Mouse (Mus musculus) c-Kit-positive CD71-positive TER-119-negative erythroid progenitor cells, embryonic 14.5 days (primary cell): ENCODE measurements at regions not wholly inside any gene's neighbourhood (a gene's known extent, or its start where the extent isn't known, plus 50 kb on each side); places are given as distances from the start of the nearest gene placed in this dataset.
"Not testable (repeated sequence)": the region's sequence is repeated elsewhere in the genome, so short reads cannot be mapped to it uniquely, and the experiment has no call there.

Experiments used
- DNase-seq: peaks from one replicate; pipeline ENCODE4 v3.0.0-alpha.2; 2013; ENCODE audit warnings: low read depth

DNA sequence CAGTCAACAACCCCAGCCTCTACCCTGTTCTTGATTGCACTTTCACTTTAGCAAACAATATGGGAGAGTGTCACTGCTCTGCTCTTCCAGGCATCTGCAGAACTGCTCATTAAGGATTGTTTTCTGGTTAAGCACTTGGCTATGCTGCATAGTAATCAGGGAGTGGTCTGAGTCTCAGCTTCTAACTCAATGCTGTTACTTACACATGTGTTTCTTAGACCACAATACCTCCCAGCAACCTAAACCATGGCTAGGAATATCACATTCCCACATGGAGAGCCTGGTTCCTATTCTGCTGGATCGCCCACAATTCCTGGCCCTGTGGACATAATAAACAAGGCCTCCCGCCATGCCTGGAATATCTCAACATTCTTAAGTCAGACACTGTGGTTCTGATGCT is 493.3 kb upstream of the Id2 start:
- no peak for DNase-seq

DNA sequence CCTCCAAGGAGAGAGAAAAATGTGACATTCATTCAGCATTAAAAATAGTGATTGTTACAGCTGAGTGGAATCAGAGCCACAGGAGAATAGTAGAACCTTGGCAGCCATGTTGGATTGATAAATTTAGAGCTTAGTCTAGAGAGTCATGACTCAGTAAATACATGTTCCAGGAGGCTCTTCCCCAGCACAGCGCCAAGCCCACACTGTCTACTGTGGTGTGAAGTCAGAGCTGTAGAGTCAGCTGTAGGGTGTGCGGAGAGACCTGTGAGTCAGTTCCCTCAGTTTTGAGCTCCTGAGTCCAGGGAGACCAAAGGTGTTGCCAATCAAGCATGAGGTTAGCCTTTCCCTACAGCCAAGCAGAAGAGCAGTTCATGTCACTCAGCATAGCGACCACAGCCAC is 488.8 kb upstream of the Id2 start:
- DNase-seq: no peak

DNA sequence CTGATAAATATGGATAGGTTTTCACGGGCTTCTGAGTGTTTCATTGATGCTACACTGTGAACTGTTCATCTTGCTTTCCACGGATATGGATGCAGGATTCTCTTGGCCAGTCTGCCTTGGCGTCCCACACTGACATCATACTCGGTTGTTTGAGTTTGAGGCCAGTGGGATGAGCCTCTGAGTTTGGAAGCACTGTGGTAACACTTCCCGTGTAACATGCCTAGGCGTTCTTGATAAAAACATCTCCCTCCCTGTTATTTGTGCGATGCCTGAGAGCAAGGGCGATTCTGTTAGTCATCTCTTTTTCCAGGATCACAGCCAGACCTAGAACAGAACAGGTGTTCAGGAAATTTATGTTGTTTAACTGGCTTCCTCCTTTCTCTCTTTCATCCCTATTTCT is 482.5 kb upstream of the Id2 start:
- no peak for DNase-seq

DNA sequence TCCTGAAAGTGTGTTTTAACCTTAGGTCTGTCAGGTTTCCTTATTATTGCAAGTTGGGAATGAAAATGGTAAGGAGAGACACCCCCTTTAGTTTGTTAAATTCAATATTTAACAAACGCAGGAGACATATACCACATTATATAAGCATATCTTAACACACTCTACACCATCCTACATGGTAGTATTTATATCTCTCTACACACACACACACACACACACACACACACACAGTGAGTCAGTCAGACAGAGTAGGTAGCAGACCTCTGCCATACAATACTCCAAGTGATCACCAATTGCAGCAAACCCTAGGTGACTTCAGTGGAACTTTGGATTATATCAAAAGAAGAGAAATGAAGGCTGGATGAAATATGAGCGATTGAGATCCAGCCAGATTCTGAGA is 468.2 kb upstream of the Id2 start:
- DNase-seq: no peak

DNA sequence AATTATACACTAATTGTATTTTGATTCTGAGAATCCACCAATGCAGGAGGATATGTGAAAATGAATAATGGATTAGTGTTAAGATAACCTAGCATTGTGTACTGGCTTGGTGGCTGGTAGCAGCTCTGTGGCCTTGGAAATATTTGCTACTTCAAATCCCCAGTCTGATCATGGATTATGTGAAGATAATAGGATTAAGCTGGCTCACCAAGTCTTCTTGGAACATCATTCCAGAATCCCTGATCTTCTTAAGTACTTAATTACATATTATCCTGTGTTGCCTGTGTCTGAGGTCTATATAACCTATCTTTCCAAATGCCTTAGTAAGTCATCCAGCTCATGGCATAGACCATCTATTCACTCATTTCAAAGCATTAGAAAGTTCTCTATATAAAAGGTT is 462.7 kb upstream of the Id2 start:
- DNase-seq: no peak

DNA sequence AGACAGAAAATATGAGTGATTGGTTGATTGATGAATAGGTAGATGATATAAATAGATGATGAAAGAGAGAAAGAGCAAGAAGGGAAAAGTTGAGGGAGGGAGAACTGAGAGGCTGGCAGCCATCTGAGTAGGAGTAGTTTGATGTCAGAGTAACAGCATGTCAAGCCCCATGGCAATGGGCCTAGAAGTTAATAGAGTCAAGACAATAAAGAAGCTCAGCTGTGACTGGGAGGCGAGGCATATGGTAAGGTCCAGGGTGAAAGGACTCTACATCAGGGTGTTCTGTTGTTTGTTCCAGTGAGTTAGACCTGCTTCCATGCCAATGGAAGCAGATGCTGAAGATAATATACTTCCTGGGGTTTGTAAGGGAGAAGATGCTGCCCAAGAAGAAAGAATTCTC is 456.7 kb upstream of the Id2 start:
- DNase-seq: no peak

DNA sequence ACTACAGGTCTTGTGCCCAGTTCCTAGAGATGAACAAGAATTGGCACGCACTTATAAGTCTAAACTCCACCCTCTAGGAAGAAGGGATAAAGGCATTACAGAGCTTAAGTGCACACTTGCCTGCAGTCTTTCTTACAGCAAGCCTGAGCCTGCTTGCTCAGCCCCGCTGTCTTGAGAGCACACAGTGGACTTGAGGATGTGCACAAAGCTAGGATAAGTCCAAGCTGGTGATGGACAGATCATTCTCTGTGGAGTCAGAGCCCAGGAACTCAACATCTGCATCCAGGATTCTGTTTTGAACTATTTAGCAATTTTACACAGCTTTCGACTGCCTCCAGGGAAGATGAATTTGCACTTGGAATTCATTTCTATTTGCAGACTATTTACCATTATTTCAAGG is 452.8 kb upstream of the Id2 start:
- no peak for DNase-seq

DNA sequence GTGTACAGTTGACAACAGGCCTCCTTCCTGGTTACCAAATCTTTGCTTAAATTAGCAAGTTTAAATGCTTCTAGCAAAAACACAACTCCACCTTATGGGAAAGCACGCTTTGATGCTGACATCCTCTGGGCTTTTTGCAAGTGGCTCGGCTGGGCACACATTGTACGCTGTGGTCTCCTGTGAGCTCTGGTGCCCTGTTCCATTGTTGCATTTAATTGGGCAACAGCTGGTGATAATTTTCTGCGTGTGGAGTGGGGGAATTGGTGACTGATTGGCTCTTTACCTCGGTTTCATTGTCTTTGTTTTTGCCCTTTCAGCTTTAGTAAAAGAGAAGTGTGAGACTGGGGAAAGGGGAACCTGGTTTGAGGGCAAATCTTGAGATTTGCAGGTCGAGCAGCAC is 447.3 kb upstream of the Id2 start:
- no peak for DNase-seq

DNA sequence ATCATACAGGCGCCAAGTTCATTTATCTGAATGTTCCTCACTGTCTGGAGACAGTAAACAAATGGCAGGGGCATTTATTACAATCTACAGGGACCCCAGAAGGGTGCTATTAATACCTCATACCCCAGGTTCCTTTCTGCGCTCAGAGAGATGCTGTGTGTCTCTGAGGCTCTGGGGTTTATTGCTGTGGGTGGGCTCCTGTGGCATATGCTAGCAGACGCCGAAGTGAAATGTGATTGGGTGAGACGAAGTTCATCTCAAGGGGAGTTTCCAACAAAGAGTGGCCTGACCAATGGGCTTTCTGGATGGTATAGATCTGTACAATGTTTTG is 437.6 kb upstream of the Id2 start:
- DNase-seq: no peak

DNA sequence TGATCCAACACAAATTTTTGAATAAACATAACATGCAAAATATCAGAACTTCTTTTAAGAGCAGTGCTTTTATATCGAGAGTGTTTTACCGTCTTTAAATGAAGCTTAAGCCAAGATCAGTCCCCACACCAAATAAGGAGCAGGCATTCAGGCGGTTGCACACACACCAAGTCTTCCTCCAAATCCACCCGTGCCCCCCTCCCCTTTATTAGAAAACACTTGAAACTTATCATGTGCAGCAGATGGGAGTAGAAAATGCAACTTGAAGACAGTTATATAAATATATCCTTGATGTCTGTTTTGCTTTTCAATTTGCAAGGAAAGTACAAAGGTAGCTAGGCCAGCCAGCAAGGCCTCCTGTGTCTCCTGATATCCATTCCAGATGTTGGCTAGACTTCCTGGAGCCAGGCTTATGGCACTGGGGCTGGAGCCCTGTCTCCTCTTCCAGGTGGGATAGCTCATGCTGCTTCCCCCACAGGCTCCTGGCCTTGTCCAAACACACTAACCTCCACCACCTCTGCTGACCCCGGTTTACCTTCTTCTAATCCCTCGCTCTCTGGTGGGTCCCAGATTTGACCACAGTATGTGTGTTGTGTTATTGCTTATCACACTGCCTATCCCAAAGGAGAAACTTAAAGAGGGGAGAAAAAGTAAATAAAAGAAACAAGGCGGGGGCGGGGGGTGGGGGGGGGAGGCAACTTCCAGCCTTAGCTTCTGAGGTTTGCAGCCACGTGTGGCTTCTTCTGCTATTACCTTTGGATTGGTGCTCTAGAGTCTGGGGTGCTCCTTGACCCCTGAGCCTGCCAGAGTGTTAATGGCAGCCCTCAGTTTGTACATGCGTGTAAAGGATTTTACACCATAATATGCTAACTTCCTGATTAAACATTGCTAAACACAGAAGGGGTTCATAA is 437.0 kb upstream of the Id2 start:
- no peak for DNase-seq

DNA sequence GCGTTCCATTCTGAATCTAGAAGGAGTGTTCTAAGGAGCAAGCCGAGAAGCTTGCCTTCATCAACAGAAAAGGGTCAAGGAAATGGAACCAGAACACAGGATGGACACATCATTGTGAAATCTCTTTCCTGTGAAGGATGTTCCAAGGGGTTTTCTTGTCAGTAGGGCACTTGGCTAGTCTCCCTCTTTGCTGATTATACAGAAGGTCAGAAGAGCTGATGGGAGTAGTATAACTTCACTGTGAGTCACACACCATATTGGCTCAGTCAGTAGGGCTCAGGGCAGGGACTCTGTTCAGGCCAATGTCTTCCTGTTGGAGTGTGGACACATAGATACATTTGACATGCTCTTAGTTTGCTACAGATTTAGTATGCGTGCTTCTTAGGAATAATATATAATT is 433.5 kb upstream of the Id2 start:
- no peak for DNase-seq

DNA sequence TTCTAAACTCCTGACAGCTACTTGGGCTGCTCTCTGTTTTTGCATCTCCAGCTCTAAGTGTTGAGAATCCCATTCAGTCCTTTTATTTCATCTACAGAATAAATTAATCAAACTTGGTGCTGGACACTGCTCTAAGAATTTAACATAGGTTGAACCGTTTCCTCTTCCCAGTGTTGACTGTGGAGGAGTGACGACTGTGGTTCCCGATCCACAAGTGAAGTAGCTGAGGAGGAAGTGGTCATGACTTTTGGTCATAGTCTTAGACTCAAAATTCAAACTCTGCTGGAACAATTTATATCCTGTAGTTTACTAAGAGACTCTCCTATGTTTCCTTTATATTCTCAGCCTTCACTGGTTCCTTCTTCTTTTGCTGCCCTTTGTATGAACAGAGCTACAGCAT is 432.6 kb upstream of the Id2 start:
- DNase-seq: no peak

DNA sequence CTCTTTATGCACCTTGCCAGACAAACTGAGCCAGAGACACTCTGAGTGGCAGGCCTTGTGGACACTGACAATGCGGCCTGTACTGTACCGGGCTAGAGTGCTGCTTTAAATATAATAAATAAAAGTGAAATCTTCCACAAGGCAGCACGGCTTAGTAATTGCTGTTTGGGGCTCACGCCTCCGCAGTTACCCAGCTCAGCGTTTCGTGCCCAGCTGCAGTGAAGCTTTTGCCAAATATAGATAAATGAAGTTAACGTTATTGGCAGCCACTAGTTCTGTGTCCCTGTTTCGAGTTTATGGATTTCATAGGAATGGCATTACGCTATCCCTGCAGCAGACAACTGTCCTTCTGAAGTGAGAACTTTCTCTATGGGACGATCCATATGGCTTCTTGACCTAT is 429.7 kb upstream of the Id2 start:
- no peak for DNase-seq

DNA sequence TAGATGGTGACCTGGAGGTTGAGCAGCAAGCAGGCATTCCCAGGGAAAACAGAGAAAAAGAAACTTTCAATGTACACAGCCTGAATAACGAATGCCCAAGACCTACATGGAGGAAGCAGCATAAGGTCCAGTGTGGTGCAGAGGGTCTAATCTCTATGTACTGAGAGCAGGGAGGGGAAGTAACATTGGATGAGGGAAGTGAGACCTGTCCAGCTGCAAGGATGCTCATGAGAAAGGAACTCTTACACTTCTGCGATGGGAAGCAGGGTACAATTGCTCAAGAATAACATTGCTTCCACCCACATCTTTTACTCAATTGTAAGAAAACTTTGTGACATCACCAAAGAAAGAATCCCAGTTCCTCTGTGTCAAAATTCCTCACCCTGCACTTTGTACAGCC is 419.8 kb upstream of the Id2 start:
- DNase-seq: no peak

DNA sequence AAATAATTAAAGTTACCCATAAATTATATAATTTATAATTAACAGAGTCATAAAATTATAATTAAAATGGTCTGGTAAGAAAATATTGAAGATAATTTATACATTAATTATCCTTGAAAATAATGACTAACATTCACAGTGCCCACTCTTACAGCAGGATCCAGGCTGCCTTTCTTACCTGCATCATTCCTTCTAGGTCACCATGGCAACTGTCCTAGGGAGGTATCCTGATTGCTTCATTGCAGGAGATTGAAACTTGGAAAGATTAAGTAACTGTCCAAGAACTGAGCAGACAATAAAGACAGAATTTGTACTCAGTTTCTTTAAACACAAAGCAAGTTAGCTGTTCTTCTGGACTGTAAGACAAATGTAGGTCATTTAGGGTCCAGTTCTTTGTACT is 416.7 kb upstream of the Id2 start:
- DNase-seq: no peak

DNA sequence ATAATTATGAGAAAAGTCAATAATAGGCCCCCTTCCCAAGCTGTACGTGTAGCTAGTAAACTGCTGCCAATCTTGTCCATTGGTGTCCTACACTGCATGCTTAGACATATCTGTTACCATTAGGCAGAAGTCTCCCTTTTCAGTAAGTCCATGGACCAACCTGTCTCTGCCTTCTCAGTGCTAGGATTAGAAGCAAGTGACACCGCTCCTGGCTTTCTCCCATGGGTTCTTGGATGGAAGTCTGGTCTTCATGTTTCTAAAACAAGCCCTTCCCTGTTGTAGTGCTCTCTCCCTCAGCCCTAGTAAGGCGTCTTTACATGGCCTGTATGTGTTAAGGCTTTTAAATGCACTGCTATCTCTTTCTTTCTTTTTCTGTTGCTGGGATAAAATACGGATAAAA is 412.7 kb upstream of the Id2 start:
- DNase-seq: no peak

DNA sequence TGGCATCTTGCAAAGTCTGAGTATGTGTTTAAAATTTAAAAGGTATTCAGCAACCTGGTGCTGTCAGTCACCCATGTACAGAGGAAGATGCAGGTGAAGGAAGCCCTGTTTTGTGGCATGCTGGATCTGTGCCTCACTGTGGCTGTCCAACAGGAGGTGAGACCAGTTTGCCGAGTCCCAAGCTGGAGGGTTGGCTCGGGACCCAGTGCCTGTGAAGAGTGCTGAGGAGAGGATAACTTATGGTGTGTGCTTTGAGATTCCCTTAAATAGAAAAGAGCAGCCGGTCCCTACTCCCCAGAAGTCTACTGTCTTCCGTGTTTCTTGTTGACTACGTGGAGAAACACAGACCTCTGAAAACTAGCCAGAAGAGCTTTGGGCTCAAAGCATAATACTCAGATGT is 396.3 kb upstream of the Id2 start:
- no peak for DNase-seq

DNA sequence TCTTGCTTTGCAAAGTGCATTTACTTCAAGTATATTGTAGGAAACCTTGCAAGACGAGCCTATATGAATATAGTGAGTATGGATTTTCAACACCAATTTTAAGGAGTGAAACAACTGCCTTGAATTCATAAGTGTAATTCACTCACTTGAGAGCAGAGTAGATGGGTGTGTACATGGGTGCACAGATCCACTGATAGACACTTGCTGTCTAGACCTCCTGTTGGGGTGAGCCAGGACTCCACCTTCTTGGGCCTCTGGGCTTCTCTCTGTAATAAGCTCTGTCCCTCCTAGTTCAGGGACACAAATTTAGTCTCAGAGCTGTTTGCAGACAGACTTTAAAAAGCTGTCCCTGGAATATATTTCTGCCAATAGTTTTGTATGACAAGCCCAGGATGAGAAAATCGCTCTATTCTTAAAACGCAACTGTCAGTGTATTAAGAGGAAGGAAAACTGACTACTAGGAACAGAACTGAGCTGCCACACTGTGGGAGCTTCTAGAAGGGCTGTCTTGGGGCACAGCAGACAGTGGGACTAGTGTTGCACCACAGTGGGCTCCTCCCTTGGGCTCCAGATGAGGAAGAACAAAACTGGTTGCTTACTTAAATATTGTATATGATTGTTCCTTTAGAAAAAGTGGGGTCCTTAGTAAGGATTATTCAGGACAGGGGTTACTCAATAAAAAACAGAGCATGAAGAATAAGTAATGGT is 395.7 kb upstream of the Id2 start:
- DNase-seq: no peak

DNA sequence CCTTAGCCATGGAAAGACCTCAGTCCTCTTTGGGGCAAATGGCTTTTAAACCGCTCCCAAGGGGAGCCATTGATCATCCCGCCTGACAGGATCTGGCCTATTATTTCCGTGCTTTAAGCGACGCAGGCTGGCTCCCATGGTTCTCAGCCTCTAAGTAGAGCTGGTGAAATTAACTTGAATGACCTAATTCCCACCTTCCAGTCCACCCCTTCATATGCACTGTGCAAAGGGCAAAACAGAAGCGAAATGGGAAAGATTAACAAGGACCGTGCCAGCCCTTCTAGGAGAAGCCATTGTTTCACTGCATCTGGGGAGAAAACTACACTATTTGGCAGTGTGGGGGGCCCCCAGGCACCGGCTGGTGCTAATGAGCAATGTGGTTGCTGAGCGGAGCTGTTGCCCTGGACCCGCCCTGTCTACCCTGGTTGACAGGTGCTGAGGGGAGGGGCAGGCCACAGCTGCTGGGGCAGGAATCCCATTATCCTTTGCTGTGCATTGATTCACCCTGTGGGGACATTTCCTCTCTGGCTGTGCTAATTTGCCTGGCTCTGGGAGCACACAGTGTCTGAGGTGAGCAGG is 378.3 kb upstream of the Id2 start:
- DNase-seq: no peak

DNA sequence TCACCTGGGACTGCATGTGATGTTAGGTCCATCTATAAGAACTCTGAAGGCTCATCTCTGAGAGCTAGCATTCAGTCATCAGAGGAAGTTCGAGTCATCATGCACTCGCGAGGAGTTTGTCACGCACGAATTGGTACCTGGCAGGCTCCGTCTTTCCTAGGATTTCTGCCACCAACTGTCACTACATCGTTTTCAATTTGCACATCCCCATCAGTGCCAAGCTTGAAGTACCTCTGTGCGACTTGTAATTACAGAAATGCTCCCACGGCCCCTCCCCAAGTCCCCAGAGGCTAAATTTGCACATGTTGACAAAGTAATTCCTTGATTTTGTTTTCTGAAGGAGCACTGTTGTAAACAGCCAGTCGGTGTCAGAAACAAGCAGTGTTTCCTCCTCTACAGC is 372.2 kb upstream of the Id2 start:
- DNase-seq: no peak

DNA sequence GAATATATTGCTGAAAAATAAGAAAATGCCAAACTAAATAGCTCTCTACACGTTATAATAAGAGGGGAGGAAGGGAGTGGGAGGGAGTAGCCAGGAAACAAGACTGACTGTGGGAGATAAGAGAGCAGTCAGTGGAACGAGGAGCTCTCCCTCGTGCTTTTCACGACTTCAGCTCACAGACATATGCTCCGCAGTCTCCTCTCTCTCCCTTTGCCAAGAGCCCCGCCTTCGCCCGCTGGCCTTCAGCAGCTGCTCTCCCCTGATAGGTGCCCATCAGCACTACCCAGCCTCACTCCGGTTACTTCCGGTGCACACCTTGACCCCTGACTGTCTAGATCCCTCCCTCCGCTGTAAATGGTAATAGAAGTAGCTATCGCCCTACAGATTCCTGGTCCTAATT is 370.8 kb upstream of the Id2 start:
- peak; percentile 44 for DNase-seq

DNA sequence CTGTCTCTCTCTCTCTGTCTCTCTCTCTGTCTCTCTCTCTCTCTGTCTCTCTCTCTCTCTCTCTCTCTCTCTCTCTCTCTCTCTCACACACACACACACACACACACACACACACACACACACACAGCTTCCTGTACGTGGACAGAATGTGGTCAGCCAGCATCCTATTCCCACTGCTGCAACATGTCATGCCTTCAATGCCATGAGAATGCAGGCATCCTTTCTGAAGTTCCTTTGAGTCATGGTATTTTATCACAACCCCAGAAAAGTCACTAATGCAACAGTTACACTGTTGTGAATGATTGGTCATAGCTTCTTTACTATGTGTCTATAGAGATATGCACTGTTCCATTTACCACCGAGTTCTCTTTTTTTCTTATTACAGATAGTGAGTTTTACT is 365.8 kb upstream of the Id2 start:
- not testable (repeated sequence) for DNase-seq

DNA sequence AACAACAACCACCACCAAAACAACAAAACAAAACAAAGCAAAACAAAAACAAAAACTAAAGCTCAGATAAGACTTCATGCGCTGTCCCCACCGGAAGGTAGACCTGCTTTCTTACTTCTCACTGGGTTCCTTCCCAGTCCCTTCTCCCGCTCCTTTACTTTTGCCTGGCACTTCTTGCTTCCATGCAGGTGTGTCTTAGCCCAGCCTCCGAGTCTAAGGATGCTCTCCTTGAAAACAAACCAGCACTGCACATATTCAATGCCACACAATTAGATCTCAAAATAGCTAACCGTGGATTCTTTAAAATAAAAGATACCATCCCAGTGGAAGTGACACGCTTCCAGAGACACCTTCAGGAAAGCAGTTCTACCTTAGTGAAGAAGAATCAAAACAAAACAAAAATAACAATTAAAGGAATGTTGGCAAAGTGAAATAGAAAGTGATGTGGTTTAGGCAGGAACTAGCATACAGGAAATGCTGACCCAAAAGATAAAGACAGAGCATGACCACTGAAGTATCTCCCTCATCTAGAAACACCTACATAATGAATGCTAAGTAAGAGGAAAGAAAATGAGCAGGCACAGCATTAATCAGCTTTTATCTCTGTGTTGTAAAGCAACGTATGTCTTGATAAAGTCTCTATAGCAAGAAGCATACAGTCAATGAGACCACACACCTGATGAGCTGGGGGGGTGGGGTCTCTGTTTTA is 358.5 kb upstream of the Id2 start:
- no peak for DNase-seq
